Mouse (Mus musculus) liver, adult (tissue): Measurements from ENCODE around the gene Btbd35f6.
"Not testable (repeated sequence)": the region's sequence is repeated elsewhere in the genome, so short reads cannot be mapped to it uniquely, and the experiment has no call there.

Experiments
- GATA4 ChIP-seq: IDR thresholded peaks from 2 replicates; pipeline ENCODE4 v1.6.1; 2014; ENCODE audit warnings: mild to moderate bottlenecking, low read length; ENCODE audit not compliant: insufficient replicate concordance

Gene Btbd35f6

GRCm38 (mm10) chrX:33956440-33956839 is at the start of gene Btbd35f6:
Gene Btbd35f6 (minus strand): TSS chrX:33956540.
- TF ChIP-seq GATA4: not testable (repeated sequence)

GRCm38 (mm10) chrX:33986716-33987115 is 30.4 kb upstream of the Btbd35f6 start, which contains the start of gene Gm21870:
Gene Gm21870 (minus strand): TSS chrX:33986816.
- not testable (repeated sequence) for TF ChIP-seq GATA4
